Mouse (Mus musculus) bone marrow macrophage, adult 2 months (primary cell): ENCODE data around the gene Tmeff2.

Experiments
- CTCF ChIP-seq: IDR thresholded peaks from 2 replicates; pipeline ENCODE4 v1.5.1; 2012; ENCODE audit warnings: low read depth, mild to moderate bottlenecking, low read length, moderate library complexity
- POLR2A ChIP-seq: IDR thresholded peaks from 2 replicates; pipeline ENCODE4 v1.6.1; 2012; ENCODE audit warnings: mild to moderate bottlenecking, low read depth, low read length, borderline replicate concordance

GRCm38 (mm10) chr1:51199088-51199830, 298.8 kb downstream of the Tmeff2 start:
- TF ChIP-seq POLR2A: no peak
- TF ChIP-seq CTCF: no peak
